ENCODE assay signal across 8 mouse cellular contexts in the genomic region with DNA sequence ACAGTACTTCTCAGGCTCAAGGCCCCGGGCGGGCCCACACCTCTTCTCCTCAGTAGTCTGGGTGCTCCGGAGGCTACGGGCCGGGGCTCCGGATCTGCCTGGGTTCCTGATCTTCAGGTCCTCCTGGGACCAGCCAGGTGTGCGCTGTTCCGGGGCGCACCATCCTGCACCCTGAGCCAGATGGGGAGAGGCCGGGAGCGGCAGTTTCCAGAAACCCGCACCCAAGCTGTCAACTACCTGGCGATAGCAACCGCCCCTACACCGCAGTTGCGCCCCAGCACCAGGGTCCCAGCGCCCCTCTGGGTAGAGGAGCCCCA. TPM values are rescaled to one million over a fixed set of nuclear protein-coding genes. Genes with fewer than 3 reads are reported as not detected.
DNase-seq lines count a peak whose midpoint lies in the region; ATAC-seq and TF ChIP-seq lines count a peak whose summit lies in the region.

No protein-coding gene starts in this region.

- DNase-seq in lung, postnatal 36 days = no peak
- DNase-seq in thymus, postnatal 10 days (ENCODE audit: low spot score in 2 of 2) = no peak
- DNase-seq in B cell, adult 2 months = no peak
- DNase-seq in thymus, postnatal 0 days (ENCODE audit: low spot score) = no peak

- no peaks in the 10 kb centered on the region for H3K9me3 ChIP-seq in lung, embryonic 16.5 days (ENCODE audit: control insufficient read depth, low read length)
- H3K9me3 ChIP-seq in limb, embryonic 12.5 days = no peaks in the 10 kb centered on the region

- peak overlapping the region; percentile 61 for H3K4me3 ChIP-seq in lung, embryonic 16.5 days (ENCODE audit: low read length)
- H3K4me3 ChIP-seq in embryonic fibroblast, embryonic 13.5 days (ENCODE audit: insufficient read depth, low read length) = peak overlapping the region; percentile 52
- peak overlapping the region; percentile 54 for H3K4me3 ChIP-seq in limb, embryonic 12.5 days (replicated peaks)
- peak overlapping the region; percentile 80 for H3K4me3 ChIP-seq in small intestine, adult 2 months (ENCODE audit: low read depth, low read length)

- peaks cover 41% of the 10 kb centered on the region for H3K4me1 ChIP-seq in lung, embryonic 16.5 days (replicated peaks; ENCODE audit: control insufficient read depth, insufficient read depth, low read length)
- H3K4me1 ChIP-seq in embryonic fibroblast, embryonic 13.5 days (ENCODE audit: control insufficient read depth, insufficient read depth, low read length) = peaks cover 5% of the 10 kb centered on the region; the same call in 1 of the 2 replicates
- H3K4me1 ChIP-seq in limb, embryonic 12.5 days (replicated peaks) = peaks cover 52% of the 10 kb centered on the region
- peaks cover 31% of the 10 kb centered on the region for H3K4me1 ChIP-seq in small intestine, adult 2 months (ENCODE audit: control insufficient read depth, insufficient read depth, insufficient read length, low read length)

- H3K36me3 ChIP-seq in lung, embryonic 16.5 days (ENCODE audit: control insufficient read depth, insufficient read depth, low read length) = no peaks in the 10 kb centered on the region
- H3K36me3 ChIP-seq in limb, embryonic 12.5 days = peaks cover 29% of the 10 kb centered on the region
- H3K36me3 ChIP-seq in small intestine, adult 2 months (ENCODE audit: control insufficient read depth, insufficient read depth, low read length) = peaks cover 21% of the 10 kb centered on the region

- WGBS in lung, embryonic 16.5 days = under 1% methylated on average over 17 of the region's 17 CpGs
- WGBS in limb, embryonic 12.5 days = 1% methylated on average over 17 of the region's 17 CpGs
- under 1% methylated on average over 17 of the region's 17 CpGs for WGBS in small intestine, adult 2 months

- TF ChIP-seq POLR2A in embryonic fibroblast, embryonic 13.5 days (IDR thresholded peaks at IDR 0.05; ENCODE audit: low read depth, low read length) = no peak
- TF ChIP-seq POLR2A in small intestine, adult 2 months (IDR thresholded peaks at IDR 0.05; ENCODE audit: low read depth, low read length) = no peak

- peak overlapping the region; percentile 98 for H3K4me2 ChIP-seq in lung, embryonic 16.5 days (ENCODE audit: low read depth, low read length)
- peak overlapping the region; percentile 98 for H3K4me2 ChIP-seq in limb, embryonic 12.5 days

- peak; percentile 6; the same call in 1 of the 2 replicates for ATAC-seq in lung, embryonic 16.5 days (ENCODE audit: low read depth)
- ATAC-seq in limb, embryonic 12.5 days (ENCODE audit: insufficient number of reproducible peaks, insufficient read depth, low FRiP score, low TSS enrichment, low read depth) = 0 out of 2 replicates have a peak, but pooled peaks have one; percentile 12

- H3K9ac ChIP-seq in lung, embryonic 16.5 days (ENCODE audit: low read length) = peak overlapping the region; percentile 77
- peak overlapping the region; percentile 70 for H3K9ac ChIP-seq in limb, embryonic 12.5 days (replicated peaks)

- TF ChIP-seq CTCF in embryonic fibroblast, embryonic 13.5 days (IDR thresholded peaks at IDR 0.05; ENCODE audit: borderline replicate concordance, insufficient read depth, low read length) = no peak
- TF ChIP-seq CTCF in small intestine, adult 2 months (IDR thresholded peaks at IDR 0.05; ENCODE audit: extremely low read depth, insufficient read length, insufficient replicate concordance, low read depth, low read length) = no peak

- H3K27ac ChIP-seq in lung, embryonic 16.5 days (ENCODE audit: low read length) = peak overlapping the region; percentile 97
- H3K27ac ChIP-seq in embryonic fibroblast, embryonic 13.5 days (ENCODE audit: insufficient read depth, low read length) = peak overlapping the region; percentile 62
- peak overlapping the region; percentile 86 for H3K27ac ChIP-seq in limb, embryonic 12.5 days
- peak overlapping the region; percentile 97 for H3K27ac ChIP-seq in small intestine, adult 2 months (ENCODE audit: insufficient read depth, low read depth, low read length)

- no peaks in the 10 kb centered on the region; the same call in 1 of the 2 replicates for H3K27me3 ChIP-seq in lung, embryonic 16.5 days (ENCODE audit: control insufficient read depth, insufficient read depth, low read depth, low read length)
- H3K27me3 ChIP-seq in limb, embryonic 12.5 days = peaks cover 32% of the 10 kb centered on the region
- H3K27me3 ChIP-seq in small intestine, adult 2 months (ENCODE audit: control insufficient read depth, insufficient read depth, low read length) = no peaks in the 10 kb centered on the region

RNA-seq across cellular contexts. Expression of a gene that starts 1.7 kb away (rescaled TPM):
- 3.0 and 4.0 TPM in 2 replicates for polyA plus RNA-seq in lung, embryonic 16.5 days (2015; fragmentation: Nextera tagmentation; extraction: Ambion mirVana)
- 0.30 and 0.39 TPM in 2 replicates for polyA plus RNA-seq in embryonic fibroblast, embryonic 13.5 days (2011; ENCODE audit: insufficient read length, low read depth, missing spikeins)
- polyA plus RNA-seq in limb, embryonic 12.5 days (2016; fragmentation: Nextera tagmentation; extraction: Ambion mirVana) = 0.53 and 1.2 TPM in 2 replicates
- 34.3 and 59.6 TPM in 2 replicates for polyA plus RNA-seq in small intestine, adult 2 months (2012; rRNA removed)
- polyA plus RNA-seq in thymus, postnatal 0 days (2015; fragmentation: Nextera tagmentation; extraction: Ambion mirVana) = 37.5 and 41.1 TPM in 2 replicates

RNA-seq across cellular contexts. Expression of a gene that starts 1.8 kb away (rescaled TPM):
- polyA plus RNA-seq in lung, embryonic 16.5 days (2015; fragmentation: Nextera tagmentation; extraction: Ambion mirVana) = 23.6 and 26.0 TPM in 2 replicates
- 19.5 and 20.5 TPM in 2 replicates for polyA plus RNA-seq in embryonic fibroblast, embryonic 13.5 days (2011; ENCODE audit: insufficient read length, low read depth, missing spikeins)
- polyA plus RNA-seq in limb, embryonic 12.5 days (2016; fragmentation: Nextera tagmentation; extraction: Ambion mirVana) = 20.3 and 22.4 TPM in 2 replicates
- polyA plus RNA-seq in small intestine, adult 2 months (2012; rRNA removed) = 53.5 and 84.7 TPM in 2 replicates
- 46.7 and 58.9 TPM in 2 replicates for polyA plus RNA-seq in thymus, postnatal 0 days (2015; fragmentation: Nextera tagmentation; extraction: Ambion mirVana)

RNA-seq across cellular contexts. Expression of a gene that starts 17.3 kb away (rescaled TPM):
- polyA plus RNA-seq in lung, embryonic 16.5 days (2015; fragmentation: Nextera tagmentation; extraction: Ambion mirVana) = 0.14 and 1.4 TPM in 2 replicates
- not detected in 2 replicates for polyA plus RNA-seq in embryonic fibroblast, embryonic 13.5 days (2011; ENCODE audit: insufficient read length, low read depth, missing spikeins)
- polyA plus RNA-seq in limb, embryonic 12.5 days (2016; fragmentation: Nextera tagmentation; extraction: Ambion mirVana) = 0.26 and 0.33 TPM in 2 replicates
- 0.09 and 0.47 TPM in 2 replicates for polyA plus RNA-seq in small intestine, adult 2 months (2012; rRNA removed)
- polyA plus RNA-seq in thymus, postnatal 0 days (2015; fragmentation: Nextera tagmentation; extraction: Ambion mirVana) = 0.21 and 0.55 TPM in 2 replicates

RNA-seq across cellular contexts. Expression of a gene that starts 29.3 kb away (rescaled TPM):
- polyA plus RNA-seq in lung, embryonic 16.5 days (2015; fragmentation: Nextera tagmentation; extraction: Ambion mirVana) = 0.13 and 0.14 TPM in 2 replicates
- polyA plus RNA-seq in embryonic fibroblast, embryonic 13.5 days (2011; ENCODE audit: insufficient read length, low read depth, missing spikeins) = 0.49 TPM in 1 of 2 replicates, not detected in the other
- polyA plus RNA-seq in limb, embryonic 12.5 days (2016; fragmentation: Nextera tagmentation; extraction: Ambion mirVana) = 0.36 and 0.58 TPM in 2 replicates
- polyA plus RNA-seq in small intestine, adult 2 months (2012; rRNA removed) = 0.06 TPM in 1 of 2 replicates, not detected in the other
- polyA plus RNA-seq in thymus, postnatal 0 days (2015; fragmentation: Nextera tagmentation; extraction: Ambion mirVana) = 0.13 and 0.48 TPM in 2 replicates

RNA-seq across cellular contexts. Expression of a gene that starts 29.3 kb away (rescaled TPM):
- polyA plus RNA-seq in lung, embryonic 16.5 days (2015; fragmentation: Nextera tagmentation; extraction: Ambion mirVana) = 79.5 and 87.7 TPM in 2 replicates
- polyA plus RNA-seq in embryonic fibroblast, embryonic 13.5 days (2011; ENCODE audit: insufficient read length, low read depth, missing spikeins) = 66.9 and 68.6 TPM in 2 replicates
- polyA plus RNA-seq in limb, embryonic 12.5 days (2016; fragmentation: Nextera tagmentation; extraction: Ambion mirVana) = 27.6 and 28.8 TPM in 2 replicates
- polyA plus RNA-seq in small intestine, adult 2 months (2012; rRNA removed) = 183 and 229 TPM in 2 replicates
- polyA plus RNA-seq in thymus, postnatal 0 days (2015; fragmentation: Nextera tagmentation; extraction: Ambion mirVana) = 100.0 and 116 TPM in 2 replicates
